In genomic region chr2:138321041-138321481, GRCm38 (mm10) we compare ENCODE assay signal across 29 mouse cellular contexts.
DNase-seq lines count a peak whose midpoint lies in the region; ATAC-seq and TF ChIP-seq lines count a peak whose summit lies in the region.
"Had no signal": no experiment of that assay in that cellular context is flagged by ENCODE, and none has a peak within 500 bp of the region (broad histone marks: within the 10 kb centered on the region; RNA-seq: fewer than 3 reads in every experiment).

No protein-coding gene starts in this region.

- no peak for TF ChIP-seq CTCF in midbrain, postnatal 0 days (IDR thresholded peaks at IDR 0.05)

- no peaks in the 10 kb centered on the region for H3K36me3 ChIP-seq in embryonic facial prominence, embryonic 15.5 days
- H3K36me3 ChIP-seq in stomach, embryonic 15.5 days = no peaks in the 10 kb centered on the region
- H3K36me3 ChIP-seq in midbrain, postnatal 0 days (ENCODE audit: insufficient read depth, low read length) = no peaks in the 10 kb centered on the region
- H3K36me3 ChIP-seq: heart, embryonic 13.5 days; hindbrain, embryonic 13.5 days; midbrain, embryonic 13.5 days; neural tube, embryonic 15.5 days had no signal

- WGBS in embryonic facial prominence, embryonic 15.5 days = 63% methylated on average over 4 of the region's 4 CpGs
- WGBS in stomach, embryonic 15.5 days = 69% methylated on average over 4 of the region's 4 CpGs
- 88% methylated on average over 4 of the region's 4 CpGs for WGBS in midbrain, postnatal 0 days

- no peaks in the 10 kb centered on the region for H3K27me3 ChIP-seq in embryonic facial prominence, embryonic 15.5 days
- H3K27me3 ChIP-seq in stomach, embryonic 15.5 days (replicated peaks) = no peaks in the 10 kb centered on the region
- H3K27me3 ChIP-seq in midbrain, postnatal 0 days (ENCODE audit: insufficient read depth, low read length) = no peaks in the 10 kb centered on the region
- H3K27me3 ChIP-seq: heart, embryonic 13.5 days; hindbrain, embryonic 13.5 days; midbrain, embryonic 13.5 days; neural tube, embryonic 15.5 days had no signal

- no peak for ATAC-seq in embryonic facial prominence, embryonic 15.5 days (ENCODE audit: insufficient number of reproducible peaks, low FRiP score, low TSS enrichment, low read depth)
- ATAC-seq in stomach, embryonic 15.5 days (ENCODE audit: insufficient read depth, low FRiP score, low read depth) = no peak
- no peak for ATAC-seq in midbrain, postnatal 0 days (ENCODE audit: low FRiP score)
- ATAC-seq: forebrain, embryonic 14.5 days; intestine, embryonic 16.5 days; midbrain, embryonic 13.5 days; Patski had no signal

- no peak overlapping the region for H3K4me3 ChIP-seq in embryonic facial prominence, embryonic 15.5 days (replicated peaks)
- no peak overlapping the region for H3K4me3 ChIP-seq in stomach, embryonic 15.5 days (replicated peaks)
- no peak overlapping the region for H3K4me3 ChIP-seq in midbrain, postnatal 0 days (ENCODE audit: low read depth, low read length)
- H3K4me3 ChIP-seq: gastrocnemius, adult 2 months; heart, embryonic 13.5 days; hindbrain, embryonic 13.5 days; midbrain, embryonic 13.5 days; neural tube, embryonic 15.5 days had no signal

- H3K27ac ChIP-seq in embryonic facial prominence, embryonic 15.5 days (replicated peaks) = 0 out of 2 replicates have a peak overlapping the region, but pooled peaks have one; percentile 7
- H3K27ac ChIP-seq in stomach, embryonic 15.5 days = peak overlapping the region; percentile 26; the same call in 1 of the 2 replicates
- H3K27ac ChIP-seq in midbrain, postnatal 0 days (ENCODE audit: low read depth, low read length) = no peak overlapping the region
- H3K27ac ChIP-seq: gastrocnemius, adult 2 months; heart, embryonic 13.5 days; hindbrain, embryonic 13.5 days; kidney, postnatal 0 days; liver, embryonic 14.5 days; macrophage; midbrain, embryonic 13.5 days; neural tube, embryonic 15.5 days had no signal

- H3K9me3 ChIP-seq in embryonic facial prominence, embryonic 15.5 days (replicated peaks) = no peaks in the 10 kb centered on the region
- no peaks in the 10 kb centered on the region for H3K9me3 ChIP-seq in stomach, embryonic 15.5 days
- no peaks in the 10 kb centered on the region for H3K9me3 ChIP-seq in midbrain, postnatal 0 days (ENCODE audit: low read length)
- H3K9me3 ChIP-seq: heart, embryonic 13.5 days; hindbrain, embryonic 13.5 days; midbrain, embryonic 13.5 days; neural tube, embryonic 15.5 days had no signal

- H3K4me2 ChIP-seq in embryonic facial prominence, embryonic 15.5 days (replicated peaks) = no peak overlapping the region
- no peak overlapping the region for H3K4me2 ChIP-seq in stomach, embryonic 15.5 days
- no peak overlapping the region for H3K4me2 ChIP-seq in midbrain, postnatal 0 days (ENCODE audit: low read depth, low read length, poor library complexity, severe bottlenecking)
- H3K4me2 ChIP-seq: heart, embryonic 13.5 days; hindbrain, embryonic 13.5 days; midbrain, embryonic 13.5 days; neural tube, embryonic 15.5 days had no signal

- H3K9ac ChIP-seq in embryonic facial prominence, embryonic 15.5 days = no peak overlapping the region
- no peak overlapping the region for H3K9ac ChIP-seq in stomach, embryonic 15.5 days
- no peak overlapping the region for H3K9ac ChIP-seq in midbrain, postnatal 0 days (replicated peaks; ENCODE audit: low read length, poor library complexity, severe bottlenecking)
- H3K9ac ChIP-seq: heart, embryonic 13.5 days; hindbrain, embryonic 13.5 days; liver, embryonic 14.5 days; midbrain, embryonic 13.5 days; neural tube, embryonic 15.5 days had no signal

- peak; percentile 5 for DNase-seq in thymus, postnatal 0 days (ENCODE audit: low spot score)
- no peak for DNase-seq in thymus, postnatal 4 days
- DNase-seq in urinary bladder, postnatal 36 days (ENCODE audit: low spot score in 2 of 2) = peak; percentile 59 to 61
- DNase-seq in midbrain, postnatal 0 days (ENCODE audit: low spot score) = no peak
- no peak for DNase-seq in frontal cortex, postnatal 14 days (ENCODE audit: low spot score in 2 of 2)
- DNase-seq: adrenal gland, postnatal 10 days; cerebellum, adult 11 months; cerebellum, adult 9-10 months; cerebellum, postnatal 36 days; gastrocnemius, adult 2 months; kidney, adult 8-10 months; kidney, postnatal 4 days; layer of hippocampus, postnatal 36 days; liver; lung, adult 2 months; lung, postnatal 10 days; thymus, postnatal 25 days had no signal

- no peaks in the 10 kb centered on the region for H3K4me1 ChIP-seq in embryonic facial prominence, embryonic 15.5 days
- no peaks in the 10 kb centered on the region for H3K4me1 ChIP-seq in stomach, embryonic 15.5 days
- H3K4me1 ChIP-seq in midbrain, postnatal 0 days (ENCODE audit: insufficient read depth, low read length) = no peaks in the 10 kb centered on the region
- H3K4me1 ChIP-seq: hindbrain, embryonic 13.5 days; midbrain, embryonic 13.5 days; neural tube, embryonic 15.5 days had no signal

Comparison
In these comparisons a context has a peak if more than half of its experiments do, and no peak if none do; other contexts are left out.
1. DNase-seq: peak in thymus, postnatal 0 days (single experiment) and urinary bladder, postnatal 36 days (2 of 2); none in thymus, postnatal 4 days (single experiment), midbrain, postnatal 0 days (single experiment) and frontal cortex, postnatal 14 days (0 of 2).